Mouse (Mus musculus) Patski (cell line): ENCODE measurements around the gene Rheb. TPM values are rescaled to one million over a fixed set of nuclear protein-coding genes. Genes with fewer than 3 reads are reported as not detected.

Source experiments
- ATAC-seq: fragments of 100-300 bp; one replicate; pipeline ENCODE4 v1.8.0; 2021
- CTCF ChIA-PET: fragments of 350-600 bp; sonication (Branson Sonifier 250); formaldehyde crosslinking; loops from one replicate; lab custom pipeline; 2022; ENCODE audit warnings: inconsistent platforms; lab: Charles Lee
- POLR2A ChIA-PET: fragments of 350-600 bp; sonication (Branson Sonifier 250); formaldehyde crosslinking; loops from one replicate; lab custom pipeline; 2022; ENCODE audit warnings: antibody characterized with exemption, inconsistent platforms; lab: Charles Lee
- DNase-seq: peaks from one replicate; pipeline ENCODE4 v3.0.0-alpha.2; 2011; ENCODE audit warnings: low read depth, low spot score
- H3K27me3 ChIP-seq: fragments of 371-371 bp; one replicate; pipeline ENCODE4 v1.5.1; 2021
- CTCF ChIP-seq: fragments of 100-300 bp; IDR thresholded peaks from one replicate; pipeline ENCODE4 v1.5.1; 2021
- in situ Hi-C: fragments of 300-500 bp; cut with MboI; formaldehyde crosslinking; loops from 3 replicates; pipeline ENCODE4 v1.11.1; 2018; ENCODE audit warnings: low pct_unique_long_range_greater_than_20kb, mixed read lengths
- polyA plus RNA-seq: library from polyadenylated mRNA; unstranded; gene quantifications from one replicate; pipeline ENCODE4 v1.2.3, GENCODE M21; 2021

Gene Rheb
- polyA plus RNA-seq, 1 experiment from 2014 or later = 168 TPM

DNA sequence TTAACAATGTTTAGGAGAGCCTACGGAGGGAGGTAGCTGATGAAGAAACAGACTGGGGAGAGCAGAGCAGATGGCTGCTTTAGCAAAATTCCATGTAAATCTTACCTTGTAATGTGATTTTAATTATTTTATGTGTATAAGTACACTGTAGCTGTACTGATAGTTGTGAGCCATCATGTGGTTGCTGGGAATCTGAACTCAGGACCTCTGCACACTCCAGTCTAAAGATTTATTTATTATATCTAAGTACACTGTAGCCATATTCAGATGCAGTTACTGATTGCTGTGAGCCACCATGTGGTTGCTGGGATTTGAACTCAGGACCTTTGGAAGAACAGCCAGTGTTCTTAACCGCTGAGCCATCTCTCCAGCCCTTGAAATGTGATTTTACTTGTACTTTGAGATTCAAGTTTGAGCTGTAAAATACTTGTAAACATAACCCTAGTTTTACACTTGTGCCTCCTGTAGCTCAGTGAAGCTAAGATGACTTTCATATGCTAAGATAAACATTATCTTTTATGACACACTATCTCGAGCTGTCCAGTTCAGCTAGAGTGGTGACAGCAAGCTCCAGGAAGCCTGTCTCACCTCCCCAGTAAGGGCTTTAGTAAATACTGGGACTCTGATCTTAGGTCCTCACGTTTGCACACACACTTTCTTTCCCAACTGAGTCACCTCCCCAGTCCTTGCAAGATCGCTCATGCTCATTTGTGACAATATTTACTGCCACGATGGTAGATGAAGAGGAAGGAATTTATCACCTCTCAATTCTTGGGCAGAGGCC, 40.4 kb downstream of the Rheb start:
- ChIA-PET CTCF (interaction anchor here (0.7 to 3.2 kb wide), 7 partner anchors 12 to 215 kb away, joined by 3 to 11 read pairs (median 4); no protein-coding TSS in a partner anchor), POLR2A (no interaction called here)
- peak; percentile 16 for TF ChIP-seq CTCF
- no peak for DNase-seq
- H3K27me3 ChIP-seq = no peaks in the 10 kb centered on the region
- peak; percentile 33 for ATAC-seq
- in situ Hi-C loops = no loop called here

GRCm38 (mm10) chr5:24800416-24800815, 42.0 kb downstream of the Rheb start:
- no peaks in the 10 kb centered on the region for H3K27me3 ChIP-seq

GRCm38 (mm10) chr5:24798639-24799038, 43.8 kb downstream of the Rheb start:
- no peak for TF ChIP-seq CTCF
- CTCF ChIA-PET = interaction anchor here (1.7 kb wide), 1 partner anchor 38 kb away, joined by 3 read pairs; no protein-coding TSS in a partner anchor
- in situ Hi-C loops = loop anchor here (5.0 kb wide), 1 partner anchor 61 kb away; no protein-coding TSS in a partner anchor
- POLR2A ChIA-PET = no interaction called here
- ATAC-seq (no peak), DNase-seq (no peak)
- no peaks in the 10 kb centered on the region for H3K27me3 ChIP-seq

More at GRCm38 (mm10) chr5:24800416-24800815, 42.0 kb downstream of the Rheb start:
- peak; percentile 78 for TF ChIP-seq CTCF
- ChIA-PET POLR2A (no interaction called here), CTCF (interaction anchor here (1.0 to 3.2 kb wide), 4 partner anchors 13 to 210 kb away, joined by 3 to 11 read pairs (median 4); no protein-coding TSS in a partner anchor)
- ATAC-seq (no peak), DNase-seq (no peak)
- in situ Hi-C loops = no loop called here

DNA sequence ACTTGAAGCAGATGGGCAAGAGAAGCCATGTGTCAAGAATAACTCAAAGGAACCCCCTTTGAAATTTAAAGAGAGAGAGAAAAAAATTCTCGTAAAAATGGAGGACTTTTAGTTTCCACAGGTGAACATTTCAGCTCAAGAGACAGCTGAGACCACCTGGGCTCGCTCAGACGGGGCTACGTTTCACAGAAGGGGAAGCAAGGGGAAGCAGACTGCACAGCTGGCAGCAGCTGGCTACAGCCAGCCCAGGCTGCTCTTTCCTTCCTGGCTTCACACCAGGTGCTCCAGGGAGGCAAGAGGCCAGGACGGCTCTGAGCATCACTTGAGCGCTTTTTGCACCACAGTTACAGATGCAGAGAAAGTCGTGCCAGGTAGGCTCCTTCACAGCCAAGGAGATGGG, 44.6 kb downstream of the Rheb start:
- no peaks in the 10 kb centered on the region for H3K27me3 ChIP-seq
- CTCF ChIA-PET = interaction anchor here (0.8 to 1.7 kb wide), 2 partner anchors 38 to 213 kb away, joined by 3 read pairs; no protein-coding TSS in a partner anchor
- POLR2A ChIA-PET = no interaction called here
- ATAC-seq = no peak
- TF ChIP-seq CTCF = no peak
- in situ Hi-C loops = loop anchor here (5.0 kb wide), 1 partner anchor 61 kb away; no protein-coding TSS in a partner anchor
- DNase-seq = no peak

DNA sequence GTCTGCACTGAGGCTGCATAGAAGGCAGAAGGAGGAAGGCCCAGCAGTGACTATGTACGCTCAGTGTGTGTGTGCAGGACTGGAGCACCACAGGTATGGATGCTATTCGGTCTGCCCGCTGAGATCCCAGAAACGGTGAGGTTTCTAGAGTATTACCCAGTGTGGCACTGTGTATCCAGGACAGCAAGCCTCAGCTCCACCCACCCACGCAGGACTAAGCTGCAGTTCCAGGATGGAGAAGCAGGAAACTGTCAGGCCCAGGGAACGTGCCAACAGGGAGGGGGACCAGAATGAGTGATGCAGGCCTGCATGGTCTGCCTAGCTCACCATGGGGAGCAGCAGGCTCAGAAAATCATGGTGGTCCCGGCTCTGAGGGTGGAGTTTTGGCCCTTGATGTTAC, 49.5 kb downstream of the Rheb start:
- ATAC-seq = no peak
- peaks cover 12% of the 10 kb centered on the region for H3K27me3 ChIP-seq
- no peak for DNase-seq
- TF ChIP-seq CTCF = no peak
- ChIA-PET CTCF (interaction anchor here (1.3 to 1.4 kb wide), 3 partner anchors 14 to 217 kb away, joined by 3 to 4 read pairs (median 3); no protein-coding TSS in a partner anchor), POLR2A (no interaction called here)
- in situ Hi-C loops = loop anchor here (5.0 kb wide), 1 partner anchor 36 kb away; the partner anchor contains the start of gene Crygn

GRCm38 (mm10) chr5:24782957-24783356, 59.5 kb downstream of the Rheb start:
- in situ Hi-C loops = loop anchor here (5.0 kb wide), 1 partner anchor 111 kb away; no protein-coding TSS in a partner anchor
- H3K27me3 ChIP-seq = no peaks in the 10 kb centered on the region
- DNase-seq (no peak), ATAC-seq (no peak)
- ChIA-PET POLR2A (no interaction called here), CTCF (interaction anchor here (0.6 to 1.5 kb wide), 2 partner anchors 56 to 228 kb away, joined by 3 to 4 read pairs; no protein-coding TSS in a partner anchor)
- no peak for TF ChIP-seq CTCF

- no peak for DNase-seq
- no peak for TF ChIP-seq CTCF
- ChIA-PET CTCF (interaction anchor here (1.2 kb wide), 2 partner anchors 51 to 93 kb away, joined by 3 read pairs; no protein-coding TSS in a partner anchor), POLR2A (no interaction called here)
- H3K27me3 ChIP-seq = no peaks in the 10 kb centered on the region
- in situ Hi-C loops = loop anchor here (5.0 kb wide), 1 partner anchor 109 kb away; no protein-coding TSS in a partner anchor
- no peak for ATAC-seq
These were observed 61.4 kb downstream of the Rheb start for GRCm38 (mm10) chr5:24781048-24781447.

DNA sequence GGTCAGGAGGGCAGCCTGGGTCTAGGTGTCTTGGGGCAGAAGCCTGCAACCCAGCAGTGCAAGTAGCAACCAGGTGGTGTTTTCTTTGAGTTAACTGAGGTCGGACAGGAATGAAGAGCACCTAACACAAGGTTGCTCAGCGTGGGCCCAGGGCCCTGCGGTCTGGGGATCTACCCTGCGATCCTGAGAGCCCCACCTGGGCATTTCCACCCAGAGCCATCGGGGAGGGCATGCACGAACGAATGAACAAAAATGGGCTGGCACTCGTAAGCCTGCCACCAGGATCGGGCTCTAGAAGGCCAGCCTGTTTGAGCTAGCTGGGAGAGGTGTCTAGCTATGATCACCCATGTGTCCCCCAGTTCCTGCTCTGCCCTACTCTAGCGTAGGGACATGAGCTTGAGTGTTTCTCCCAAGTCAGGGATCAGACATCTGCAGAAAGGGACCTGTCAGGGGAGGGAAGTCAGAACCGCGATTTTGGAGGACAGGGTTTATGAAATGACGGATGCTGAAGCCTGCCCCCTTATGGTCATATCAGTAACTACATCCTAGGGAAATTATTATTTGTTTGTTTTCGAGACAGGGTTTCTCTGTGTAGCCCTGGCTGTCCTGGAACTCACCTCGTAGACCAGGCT, 62.4 kb downstream of the Rheb start:
- H3K27me3 ChIP-seq = no peaks in the 10 kb centered on the region
- ChIA-PET CTCF (interaction anchor here (0.6 to 2.4 kb wide), 12 partner anchors 11 to 231 kb away, joined by 3 to 8 read pairs (median 3); no protein-coding TSS in a partner anchor), POLR2A (interaction anchor here (0.9 kb wide), 1 partner anchor 66 kb away, joined by 3 read pairs; no protein-coding TSS in a partner anchor)
- TF ChIP-seq CTCF = peak; percentile 75
- in situ Hi-C loops = loop anchor here (5.0 kb wide), 1 partner anchor 108 kb away; no protein-coding TSS in a partner anchor
- DNase-seq = no peak
- peak; percentile 26 for ATAC-seq

GRCm38 (mm10) chr5:24779321-24779720, 63.1 kb downstream of the Rheb start:
- H3K27me3 ChIP-seq = no peaks in the 10 kb centered on the region
- no peak for TF ChIP-seq CTCF
- ChIA-PET POLR2A (no interaction called here), CTCF (interaction anchor here (0.6 to 2.4 kb wide), 10 partner anchors 11 to 231 kb away, joined by 3 to 8 read pairs (median 3); no protein-coding TSS in a partner anchor)
- DNase-seq = no peak
- in situ Hi-C loops = no loop called here
- ATAC-seq = no peak

DNA sequence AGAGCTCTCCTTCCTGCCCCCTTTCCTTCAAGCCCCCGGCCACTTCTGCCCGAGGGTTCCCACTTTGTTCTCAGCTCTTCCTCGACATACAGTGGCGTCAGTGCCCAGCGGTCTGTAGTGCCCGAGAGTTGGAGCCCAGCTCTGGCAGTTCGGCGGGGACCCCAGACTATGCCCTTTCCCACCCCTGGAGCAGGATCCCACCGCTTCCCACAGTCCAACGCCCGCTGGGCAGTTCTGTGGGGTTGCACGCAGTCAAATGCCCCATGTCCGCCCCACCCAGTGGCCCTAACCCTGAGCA, 63.6 kb downstream of the Rheb start:
- no peak for TF ChIP-seq CTCF
- POLR2A ChIA-PET = no interaction called here
- DNase-seq (no peak), ATAC-seq (no peak)
- CTCF ChIA-PET = interaction anchor here (1.0 to 2.4 kb wide), 5 partner anchors 12 to 232 kb away, joined by 3 to 8 read pairs (median 3); no protein-coding TSS in a partner anchor
- no peaks in the 10 kb centered on the region for H3K27me3 ChIP-seq
- in situ Hi-C loops = no loop called here
